Mouse (Mus musculus) right cerebral cortex, postnatal 36 days (tissue): ENCODE measurements around the gene Ppp2r5d.

Source experiments
- DNase-seq, 2 experiments: peaks; one replicate each; pipeline ENCODE4 v3.0.0; 2022; ENCODE audit warnings: low spot score in 2 of 2, mixed read lengths in 1 of 2

Gene Ppp2r5d

DNA sequence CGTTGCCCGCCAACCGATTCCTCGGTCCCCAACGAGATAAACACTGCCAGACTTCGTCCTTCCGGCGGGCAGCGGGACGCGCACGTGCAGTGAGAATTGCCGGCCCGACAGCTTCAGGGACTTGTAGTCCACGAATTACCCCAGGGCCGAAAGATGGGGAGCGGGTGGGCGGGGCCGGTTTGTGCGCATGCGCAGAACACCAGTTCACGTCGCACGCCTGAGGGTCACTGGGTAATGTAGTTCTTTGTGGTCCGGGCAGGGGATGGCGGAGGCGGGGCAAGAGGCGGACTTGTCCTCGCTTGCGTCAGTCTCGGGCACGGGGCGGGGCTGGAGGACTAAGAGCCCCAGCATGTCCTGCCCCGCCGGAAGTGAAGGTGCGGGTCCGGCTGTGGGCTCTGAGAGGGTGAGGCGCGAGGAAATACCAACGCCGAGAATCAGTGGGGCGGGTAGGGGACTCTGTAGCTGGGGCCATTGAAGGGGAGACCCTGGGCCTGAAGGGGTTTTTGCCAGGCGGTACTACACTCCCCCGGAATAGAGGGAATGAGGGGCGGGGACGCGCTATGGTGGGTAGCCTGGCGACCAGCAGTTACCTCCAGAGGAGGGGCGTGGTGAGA lies 24.0 kb downstream of the Ppp2r5d start, which contains the start of gene Klhdc3:
Gene Klhdc3 (minus strand): TSS at position 155 of the 614 bp plus-strand sequence.
- DNase-seq, result peak; percentile 97

- no peak for DNase-seq
Observed at GRCm38 (mm10) chr17:46679843-46680759, 24.8 kb downstream of the Ppp2r5d start.

- DNase-seq, result no peak
Observed at GRCm38 (mm10) chr17:46678911-46679310, 26.0 kb downstream of the Ppp2r5d start.

DNA sequence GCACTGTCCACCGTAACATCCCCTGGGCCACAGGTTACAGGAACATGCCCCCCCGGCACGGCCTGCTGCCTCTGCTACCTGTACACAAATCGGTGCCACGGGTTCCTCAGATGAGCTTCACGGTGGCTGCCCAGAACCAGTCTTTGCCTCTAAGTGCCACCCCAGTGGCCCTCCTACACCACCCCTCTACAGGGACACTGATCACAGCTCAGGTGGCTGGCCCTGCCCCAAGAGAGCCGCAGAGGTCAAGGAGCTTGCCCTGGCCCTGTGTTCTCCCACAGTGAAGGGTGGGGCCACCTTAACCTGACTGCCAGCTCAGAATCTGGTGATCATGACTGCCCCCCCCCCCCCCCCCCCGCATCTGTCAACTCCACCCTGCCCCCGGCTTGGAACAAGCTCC lies 26.5 kb downstream of the Ppp2r5d start, which contains the start of gene Mea1:
Gene Mea1 (plus strand): TSS at position 378 of the 400 bp plus-strand sequence.
- DNase-seq, result no peak

DNA sequence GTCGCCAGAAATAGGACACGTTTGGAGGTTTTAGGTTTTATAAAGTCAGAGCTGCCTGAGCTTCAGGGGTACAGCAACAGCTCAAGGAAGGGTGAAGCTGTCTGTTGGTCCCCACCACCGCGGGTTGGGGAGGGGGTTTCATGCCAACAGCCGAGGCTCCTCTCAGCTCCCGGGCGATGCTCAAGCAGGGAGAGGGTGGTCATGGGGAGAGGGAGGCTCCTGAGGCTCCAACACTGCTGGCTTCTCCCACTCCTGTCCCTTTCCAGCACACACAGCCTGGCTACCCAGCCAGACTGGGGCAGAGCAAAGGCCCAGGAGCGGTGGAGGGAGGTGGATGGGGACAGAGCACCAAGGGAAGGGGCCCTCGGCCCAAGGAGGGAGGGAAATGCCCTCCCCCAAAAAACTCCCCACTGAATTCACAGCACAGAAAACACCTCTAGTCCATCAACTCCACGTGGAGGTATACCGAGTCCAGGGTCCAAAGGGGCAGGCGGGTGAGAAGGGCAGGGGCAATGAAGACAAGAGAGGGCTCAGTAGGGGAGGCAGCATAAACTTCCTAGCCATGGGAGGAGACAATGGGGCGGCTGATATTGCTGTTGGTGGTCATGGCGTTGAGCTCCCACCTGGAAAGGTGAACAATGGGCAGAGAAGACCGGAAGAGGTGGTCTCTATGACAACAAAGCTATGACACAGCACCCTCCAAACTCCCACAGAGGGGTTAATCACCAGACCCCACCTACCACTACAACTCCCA lies 30.2 kb downstream of the Ppp2r5d start:
- no peak for DNase-seq

GRCm38 (mm10) chr17:46673850-46674529 lies 30.9 kb downstream of the Ppp2r5d start, which contains the start of gene Rrp36:
Gene Rrp36 (minus strand): TSS chr17:46674352.
- peak; percentile 81 to 89 for DNase-seq

DNA sequence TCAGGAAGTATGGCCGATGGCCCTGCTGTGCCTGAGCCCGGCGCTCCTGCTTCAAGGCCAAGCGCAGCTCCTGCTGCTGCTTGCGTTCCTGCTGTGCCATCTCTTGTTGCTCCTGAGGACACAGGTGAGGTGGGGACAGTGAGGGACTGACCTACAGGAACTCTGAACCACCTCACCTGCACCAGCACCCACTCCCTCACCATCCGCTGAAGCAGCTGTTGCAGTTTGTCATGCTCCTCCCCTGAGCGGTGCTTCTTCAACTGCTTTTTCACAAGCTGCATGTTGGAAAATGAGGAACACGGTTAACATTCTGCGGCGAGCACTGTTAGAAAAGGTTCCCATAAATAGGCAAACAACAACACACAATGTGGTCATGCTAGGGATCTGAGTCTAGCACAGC lies 35.0 kb downstream of the Ppp2r5d start:
- DNase-seq, result no peak

GRCm38 (mm10) chr17:46667712-46668111 lies 37.2 kb downstream of the Ppp2r5d start:
- no peak for DNase-seq

GRCm38 (mm10) chr17:46662730-46663129 lies 42.2 kb downstream of the Ppp2r5d start:
- no peak for DNase-seq

GRCm38 (mm10) chr17:46661981-46662380 lies 42.9 kb downstream of the Ppp2r5d start:
- no peak for DNase-seq

- no peak for DNase-seq
Observed at GRCm38 (mm10) chr17:46661351-46661750, 43.6 kb downstream of the Ppp2r5d start.

GRCm38 (mm10) chr17:46656054-46656453 lies 48.9 kb downstream of the Ppp2r5d start:
- DNase-seq, result no peak

- no peak for DNase-seq
Observed at GRCm38 (mm10) chr17:46651755-46652547, 53.0 kb downstream of the Ppp2r5d start.

GRCm38 (mm10) chr17:46651292-46651691 lies 53.6 kb downstream of the Ppp2r5d start:
- no peak for DNase-seq

- peak; percentile 90 to 91 for DNase-seq
Observed at GRCm38 (mm10) chr17:46650232-46651031, 54.5 kb downstream of the Ppp2r5d start, which contains the start of gene Cul7. Gene Cul7 (plus strand): TSS chr17:46650337.

- no peak for DNase-seq
Observed at GRCm38 (mm10) chr17:46649811-46650210, 55.1 kb downstream of the Ppp2r5d start.

DNA sequence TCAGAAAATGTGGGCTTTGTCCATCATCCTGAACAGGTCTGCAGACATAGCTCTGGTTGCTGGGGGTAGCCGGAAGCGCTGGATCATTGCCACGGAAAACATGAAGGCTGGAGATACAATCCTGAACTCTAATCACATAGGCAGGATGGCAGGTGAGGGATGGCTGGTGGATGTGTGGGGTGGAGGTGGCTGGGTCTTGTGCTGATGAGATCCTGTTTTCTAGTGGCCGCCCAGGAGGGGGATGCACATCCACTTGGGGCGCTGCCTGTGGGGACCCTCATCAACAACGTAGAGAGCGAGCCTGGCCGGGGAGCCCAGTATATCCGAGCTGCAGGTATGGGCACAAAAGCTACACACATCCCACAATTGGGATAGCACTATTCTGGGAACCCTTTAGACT lies 56.5 kb downstream of the Ppp2r5d start:
- DNase-seq, result no peak

DNA sequence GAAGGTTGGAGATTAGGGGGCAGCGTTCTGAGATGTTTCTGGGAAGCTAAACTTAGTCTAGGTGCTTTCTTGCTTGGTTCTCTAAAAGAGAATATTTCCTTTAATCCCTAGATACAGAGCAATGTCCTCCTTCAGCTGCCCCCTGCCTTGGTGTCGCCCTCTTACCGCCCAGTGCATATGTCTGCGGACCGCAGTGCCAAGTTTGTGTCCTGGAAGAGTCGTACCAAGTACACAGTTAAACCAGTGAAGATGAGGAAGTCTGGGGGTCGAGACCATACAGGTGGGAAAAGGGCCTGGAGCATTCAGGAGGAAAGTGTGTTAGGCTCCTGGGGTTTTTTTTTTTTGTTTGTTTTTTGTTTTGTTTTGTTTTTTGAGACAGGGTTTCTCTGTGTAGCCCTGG lies 57.6 kb downstream of the Ppp2r5d start:
- no peak for DNase-seq

GRCm38 (mm10) chr17:46646322-46646662 lies 58.6 kb downstream of the Ppp2r5d start:
- no peak for DNase-seq
